Mouse (Mus musculus) hindbrain, embryonic 10.5 days (tissue): ENCODE data around the gene Psma5. TPM values are rescaled to one million over a fixed set of nuclear protein-coding genes. Genes with fewer than 3 reads are reported as not detected.
A peak's percentile ranks its signal among the peaks of the same experiment; 100 is the strongest.
"Not testable (repeated sequence)": the region's sequence is repeated elsewhere in the genome, so short reads cannot be mapped to it uniquely, and the experiment has no call there.

Experiments used
- DNase-seq: peaks from one replicate; pipeline ENCODE4 v3.0.0-alpha.2; 2017; ENCODE audit warnings: low spot score
- H3K27ac ChIP-seq: fragments of 300-500 bp; sonication (generic); 2 replicates; pipeline ENCODE4 v1.5.1; 2016; ENCODE audit warnings: mild to moderate bottlenecking, moderate library complexity
- H3K27me3 ChIP-seq: fragments of 300-500 bp; sonication (generic); 2 replicates; pipeline ENCODE4 v1.6.1; 2016; ENCODE audit warnings: mild to moderate bottlenecking; ENCODE audit not compliant: poor library complexity, insufficient read depth, severe bottlenecking
- H3K36me3 ChIP-seq: fragments of 300-500 bp; sonication (generic); 2 replicates; pipeline ENCODE4 v1.6.1; 2016; ENCODE audit warnings: mild to moderate bottlenecking, moderate library complexity
- H3K4me1 ChIP-seq: fragments of 300-500 bp; sonication (generic); replicated peaks from 2 replicates; pipeline ENCODE4 v1.6.1; 2016; ENCODE audit warnings: mild to moderate bottlenecking
- H3K4me3 ChIP-seq: fragments of 300-500 bp; sonication (generic); 2 replicates; pipeline ENCODE4 v1.5.1; 2016; ENCODE audit warnings: mild to moderate bottlenecking, moderate library complexity
- H3K9me3 ChIP-seq: fragments of 300-500 bp; sonication (generic); 2 replicates; pipeline ENCODE4 v1.6.1; 2016; ENCODE audit warnings: mild to moderate bottlenecking, moderate library complexity
- WGBS: fragments of 180-500 bp; shearing (Covaris S2); methylation state at CpG from one replicate; pipeline ENCODE4 v1.1.7; 2016; 5-methylcytosine and 5-hydroxymethylcytosine counted together
- polyA plus RNA-seq: library from polyadenylated mRNA; unstranded; fragments of >200 nt; fragmentation: Nextera tagmentation; extraction: Ambion mirVana; gene quantifications from 2 replicates; pipeline ENCODE4 v1.2.1, GENCODE M21; 2016

The Psma5 gene
- polyA plus RNA-seq, 1 experiment from 2014 or later = 296 TPM

- peaks cover 17% of the 10 kb centered on the region for H3K4me1 ChIP-seq
- H3K4me3 ChIP-seq = no peak overlapping the region
- H3K9me3 ChIP-seq = no peaks in the 10 kb centered on the region
- no peak overlapping the region for H3K27ac ChIP-seq
- 76% methylated on average over 2 of the region's 2 CpGs for WGBS
- no peak for DNase-seq
- H3K27me3 ChIP-seq = peaks cover 61% of the 10 kb centered on the region
- no peaks in the 10 kb centered on the region for H3K36me3 ChIP-seq
Measured at GRCm38 (mm10) chr3:108227521-108227920, 29.2 kb upstream of the Psma5 start.

- H3K36me3 ChIP-seq = no peaks in the 10 kb centered on the region
- WGBS = 83% methylated on average over 4 of the region's 4 CpGs
Measured at GRCm38 (mm10) chr3:108231646-108232045, 25.1 kb upstream of the Psma5 start.

GRCm38 (mm10) chr3:108237474-108238102 is 19.1 kb upstream of the Psma5 start:
- 88% methylated on average over 4 of the region's 4 CpGs for WGBS
- not testable (repeated sequence) for H3K36me3 ChIP-seq, H3K9me3 ChIP-seq, H3K27ac ChIP-seq, H3K4me1 ChIP-seq, H3K4me3 ChIP-seq, H3K27me3 ChIP-seq, DNase-seq

More at GRCm38 (mm10) chr3:108231646-108232045, 25.1 kb upstream of the Psma5 start:
- DNase-seq = no peak
- Histone ChIP-seq H3K27me3 (peaks cover 20% of the 10 kb centered on the region), H3K4me3 (no peak overlapping the region), H3K9me3 (no peaks in the 10 kb centered on the region), H3K4me1 (peaks cover 5% of the 10 kb centered on the region), H3K27ac (no peak overlapping the region)

GRCm38 (mm10) chr3:108241243-108241839 is 15.4 kb upstream of the Psma5 start:
- Histone ChIP-seq H3K27me3 (no peaks in the 10 kb centered on the region), H3K4me1 (no peaks in the 10 kb centered on the region), H3K36me3 (no peaks in the 10 kb centered on the region), H3K27ac (no peak overlapping the region), H3K4me3 (no peak overlapping the region), H3K9me3 (no peaks in the 10 kb centered on the region)
- DNase-seq = no peak
- 93% methylated on average over 3 of the region's 3 CpGs for WGBS

GRCm38 (mm10) chr3:108246857-108247256 is 9.9 kb upstream of the Psma5 start:
- no peaks in the 10 kb centered on the region for H3K27me3 ChIP-seq
- no peaks in the 10 kb centered on the region for H3K4me1 ChIP-seq
- no peak for DNase-seq
- no peaks in the 10 kb centered on the region for H3K36me3 ChIP-seq
- 90% methylated on average over 2 of the region's 2 CpGs for WGBS
- H3K4me3 ChIP-seq = no peak overlapping the region
- H3K9me3 ChIP-seq = no peaks in the 10 kb centered on the region
- no peak overlapping the region for H3K27ac ChIP-seq

- no peaks in the 10 kb centered on the region for H3K27me3 ChIP-seq
- no peak for DNase-seq
Measured at GRCm38 (mm10) chr3:108257831-108258500, 1.2 kb downstream of the Psma5 start.

GRCm38 (mm10) chr3:108259319-108259718 is 2.6 kb downstream of the Psma5 start:
- H3K4me1 ChIP-seq = peaks cover 32% of the 10 kb centered on the region
- DNase-seq = no peak
- no peaks in the 10 kb centered on the region for H3K9me3 ChIP-seq
- peaks cover 25% of the 10 kb centered on the region for H3K36me3 ChIP-seq
- no peaks in the 10 kb centered on the region for H3K27me3 ChIP-seq
- H3K27ac ChIP-seq = no peak overlapping the region
- 69% methylated on average over 3 of the region's 3 CpGs for WGBS
- no peak overlapping the region for H3K4me3 ChIP-seq

More at GRCm38 (mm10) chr3:108257831-108258500, 1.2 kb downstream of the Psma5 start:
- H3K36me3 ChIP-seq = peaks cover 13% of the 10 kb centered on the region
- H3K9me3 ChIP-seq = no peaks in the 10 kb centered on the region
- H3K27ac ChIP-seq = peak overlapping the region; percentile 85; the same call in 1 of the 2 replicates
- 80% methylated on average over 3 of the region's 3 CpGs for WGBS
- peaks cover 32% of the 10 kb centered on the region for H3K4me1 ChIP-seq
- peak overlapping the region; percentile 97 for H3K4me3 ChIP-seq

- H3K27me3 ChIP-seq, H3K27ac ChIP-seq, DNase-seq, H3K9me3 ChIP-seq, H3K4me3 ChIP-seq: not testable (repeated sequence)
- H3K36me3 ChIP-seq = peaks cover 57% of the 10 kb centered on the region
- H3K4me1 ChIP-seq = peaks cover 13% of the 10 kb centered on the region
- 86% methylated on average over 5 of the region's 5 CpGs for WGBS
Measured at GRCm38 (mm10) chr3:108279495-108279894, 22.8 kb downstream of the Psma5 start.

- peak overlapping the region; percentile 95 for H3K27ac ChIP-seq
- no peak for DNase-seq
- 30% methylated on average over 12 of the region's 12 CpGs for WGBS
- no peaks in the 10 kb centered on the region for H3K9me3 ChIP-seq
- H3K36me3 ChIP-seq = peaks cover 26% of the 10 kb centered on the region
- peaks cover 45% of the 10 kb centered on the region for H3K4me1 ChIP-seq
- H3K27me3 ChIP-seq = no peaks in the 10 kb centered on the region
- H3K4me3 ChIP-seq = peak overlapping the region; percentile 95
Measured at GRCm38 (mm10) chr3:108282401-108283240, 25.9 kb downstream of the Psma5 start.

- 12% methylated on average over 6 of the region's 6 CpGs for WGBS
- peak overlapping the region; percentile 95 for H3K27ac ChIP-seq
- peaks cover 50% of the 10 kb centered on the region for H3K4me1 ChIP-seq
- H3K36me3 ChIP-seq = peaks cover 20% of the 10 kb centered on the region
- H3K27me3 ChIP-seq = no peaks in the 10 kb centered on the region
- no peaks in the 10 kb centered on the region for H3K9me3 ChIP-seq
- peak overlapping the region; percentile 95 for H3K4me3 ChIP-seq
- no peak for DNase-seq
Measured at GRCm38 (mm10) chr3:108283241-108283561, 26.5 kb downstream of the Psma5 start.

GRCm38 (mm10) chr3:108283781-108284601 is 27.3 kb downstream of the Psma5 start, which contains the start of gene Sort1:
TSS of gene Sort1 (plus strand) at chr3:108284082.
- DNase-seq = peak; percentile 98
- Histone ChIP-seq H3K27ac (peak within 1 kb of the TSS; percentile 95), H3K4me3 (peak within 1 kb of the TSS; percentile 95), H3K27me3 (no peaks in the 10 kb centered on the region), H3K4me1 (peaks cover 58% of the 10 kb centered on the region), H3K9me3 (no peaks in the 10 kb centered on the region), H3K36me3 (peaks cover 15% of the 10 kb centered on the region)
- WGBS = under 1% methylated on average over 109 of the region's 109 CpGs
